Mouse (Mus musculus) adrenal gland, postnatal 10 days (tissue): ENCODE results near the gene Neto2. TPM values are rescaled to one million over a fixed set of nuclear protein-coding genes. Genes with fewer than 3 reads are reported as not detected.
"Not testable (repeated sequence)": the region's sequence is repeated elsewhere in the genome, so short reads cannot be mapped to it uniquely, and the experiment has no call there.

Source experiments
- DNase-seq: peaks from one replicate; pipeline ENCODE4 v3.0.0; 2021; ENCODE audit warnings: mixed read lengths
- long read RNA-seq, 2 experiments: library from polyadenylated mRNA; stranded (forward); transcript quantifications; one replicate each; pipeline ENCODE4 v2.0.0; 2021
- total RNA-seq, 2 experiments: library from RNA; stranded (reverse); gene quantifications; 2 replicates each; pipeline ENCODE4 v1.2.3; 2021

Gene Neto2
- total RNA-seq: 1 to 10 TPM; 5.3 to 5.8 TPM
- long read RNA-seq, experiment 1, full-length matches to known transcripts: 4 of 6 reads
- long read RNA-seq, experiment 1, partial matches to known transcripts: 0 of 6 reads
- long read RNA-seq, experiment 1, other reads (novel, unspliced or antisense): 2 of 6 reads
- long read RNA-seq, experiment 2, partial matches to known transcripts: 0 of 2 reads
- long read RNA-seq, experiment 2, other reads (novel, unspliced or antisense): 1 of 2 reads

GRCm38 (mm10) chr8:85700751-85701351 lies at the start of gene Neto2:
Gene Neto2 (minus strand): TSS chr8:85700924.
- peak; percentile 87 for DNase-seq

DNA sequence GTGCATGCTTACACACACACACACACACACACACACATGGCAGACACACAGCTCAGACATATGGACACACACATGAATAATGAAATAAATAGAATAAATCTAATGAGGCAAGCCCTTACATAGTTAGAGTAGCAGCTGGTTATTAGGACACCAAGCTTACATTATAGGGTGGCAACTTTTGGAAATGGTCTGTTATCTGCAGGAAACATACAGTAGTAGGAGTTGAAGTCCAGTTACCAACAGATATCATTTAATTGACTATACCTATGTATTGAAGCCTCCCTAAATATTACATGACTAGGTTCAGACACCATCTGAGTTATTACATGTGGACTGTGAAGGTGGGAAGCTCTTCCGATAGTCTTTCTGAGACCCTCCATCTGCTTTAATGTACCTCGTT lies 44.3 kb upstream of the Neto2 start:
- DNase-seq: no peak

DNA sequence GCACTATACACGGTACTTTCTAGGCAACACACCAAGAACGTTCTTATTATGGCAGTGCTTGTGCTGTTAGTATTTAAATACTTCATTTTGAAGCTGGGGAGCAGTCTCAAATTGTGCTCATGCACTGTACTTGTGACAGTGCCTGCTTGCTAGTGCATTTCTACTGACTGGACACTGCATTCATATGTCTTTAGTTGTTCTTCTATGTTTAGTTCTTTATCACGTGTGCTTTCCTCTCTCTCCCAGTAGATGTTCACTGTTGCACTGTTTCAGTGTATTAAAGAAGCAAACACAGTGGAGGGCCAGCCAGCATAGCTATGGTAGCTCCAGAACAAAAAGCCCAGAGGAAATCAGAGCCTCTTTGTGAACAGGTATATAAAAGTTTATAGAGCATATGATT lies 29.8 kb upstream of the Neto2 start:
- DNase-seq: no peak

DNA sequence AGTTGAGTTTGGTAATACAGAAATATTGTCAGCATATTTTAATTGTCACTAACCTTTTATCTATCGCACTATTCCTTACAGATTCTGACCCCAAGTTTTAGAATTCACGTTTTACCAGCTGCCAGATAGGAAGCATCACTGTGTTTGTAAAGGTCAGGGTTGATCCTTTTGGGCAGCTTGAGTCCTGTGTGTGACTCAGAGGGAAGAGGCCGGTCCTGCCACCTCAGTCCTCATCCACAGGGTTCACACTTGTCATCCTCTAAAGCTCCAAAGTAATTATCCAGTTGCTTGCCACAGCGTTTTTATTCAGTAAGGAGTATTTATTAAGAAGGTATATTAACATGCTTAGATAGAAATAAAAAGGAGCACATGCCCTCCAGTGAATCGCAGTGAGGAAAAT lies 16.5 kb upstream of the Neto2 start:
- peak; percentile 23 for DNase-seq

- peak; percentile 2 for DNase-seq
Measured at GRCm38 (mm10) chr8:85716696-85717095, 16.0 kb upstream of the Neto2 start.

DNA sequence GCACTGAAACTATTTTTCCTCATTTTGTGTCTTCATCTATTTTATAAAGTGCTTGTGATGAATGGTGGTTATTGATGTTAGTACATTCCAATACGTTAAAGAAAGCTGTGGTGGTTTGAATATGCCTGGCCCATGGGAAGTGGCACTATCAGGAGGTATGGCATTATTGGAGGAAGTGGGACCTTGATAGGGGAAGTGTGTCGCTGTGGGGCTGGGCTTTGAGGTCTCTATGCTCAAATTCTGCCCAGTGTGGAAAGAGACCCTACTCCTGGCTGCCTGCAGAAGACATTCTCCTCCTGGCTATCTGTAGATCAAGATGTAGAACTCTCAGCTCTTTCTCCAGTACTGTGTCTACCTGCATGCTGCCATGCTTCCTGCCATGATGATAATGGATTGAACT lies 6.3 kb upstream of the Neto2 start:
- no peak for DNase-seq

DNA sequence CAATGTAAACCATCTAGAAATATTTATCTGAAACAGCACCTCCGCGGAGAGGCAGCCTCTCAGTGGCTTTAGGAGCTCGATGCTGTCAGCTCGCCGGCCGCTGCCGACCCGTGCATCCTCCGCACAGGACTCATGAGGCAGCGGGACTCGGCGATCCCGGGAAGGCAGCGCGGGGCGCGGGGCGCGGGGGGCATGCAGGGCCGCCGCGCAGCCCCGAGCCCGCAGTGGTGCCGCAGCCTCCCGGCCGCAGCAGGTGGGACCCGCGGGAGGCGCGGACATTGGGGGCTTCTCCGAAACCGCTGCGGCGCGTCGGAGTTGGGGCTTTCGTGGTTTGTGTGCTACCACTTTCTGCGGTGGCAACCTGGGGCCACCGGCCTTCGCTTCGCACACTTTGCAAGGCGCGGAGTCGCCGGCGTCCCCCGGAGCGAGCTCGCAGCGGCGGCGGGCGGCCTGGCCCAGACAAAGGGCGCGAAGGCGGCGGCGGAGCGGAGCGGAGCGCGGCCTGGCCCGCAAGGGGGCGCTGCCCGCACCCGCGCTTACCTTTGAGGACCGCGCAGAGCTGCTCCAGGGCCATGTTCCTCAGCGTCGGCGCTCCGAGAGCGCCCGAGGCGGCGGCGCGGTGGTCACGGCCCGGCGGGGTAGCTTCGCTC lies 498 bp downstream of the Neto2 start:
- DNase-seq: peak; percentile 82

DNA sequence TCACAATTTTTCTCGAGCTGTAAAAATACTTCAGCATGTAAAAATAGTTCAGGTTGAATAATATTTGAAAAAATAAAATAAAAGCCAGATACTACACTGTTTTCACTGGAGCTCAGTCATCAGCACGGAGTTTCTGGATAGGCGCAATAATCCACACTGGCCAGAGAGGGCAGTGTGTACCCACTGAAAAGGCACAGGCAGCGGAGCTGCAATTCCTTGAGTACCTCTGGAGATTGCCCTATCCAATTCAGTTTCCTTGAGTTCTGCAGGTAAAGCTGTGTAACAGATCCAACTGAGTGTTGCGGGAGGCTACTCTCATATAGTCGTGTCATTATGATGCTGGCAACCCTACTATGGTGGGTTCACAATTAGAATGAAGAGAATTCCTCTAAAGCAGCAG lies 1.7 kb downstream of the Neto2 start:
- DNase-seq: peak; percentile 77

GRCm38 (mm10) chr8:85665146-85665545 lies 35.6 kb downstream of the Neto2 start:
- DNase-seq: peak; percentile 27

GRCm38 (mm10) chr8:85661995-85662394 lies 38.7 kb downstream of the Neto2 start:
- DNase-seq: peak; percentile 69

DNA sequence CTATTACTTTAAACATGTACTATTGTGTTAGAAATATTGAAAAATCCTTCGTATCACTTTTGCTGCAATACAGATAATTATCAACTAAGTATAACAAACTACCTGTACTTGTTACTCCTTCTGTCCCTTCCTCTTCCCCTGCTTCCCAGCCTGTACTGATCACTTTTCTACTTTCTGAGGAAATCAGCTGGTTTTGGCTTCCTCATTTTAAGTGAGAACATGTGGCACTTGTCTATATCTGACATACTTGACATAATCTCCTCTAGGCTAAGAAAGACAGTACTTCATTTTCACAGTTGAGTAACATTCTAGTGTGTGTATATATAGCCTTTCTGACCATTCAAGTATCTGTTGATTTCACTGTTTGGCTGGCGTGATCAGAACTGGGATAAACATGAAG lies 49.5 kb downstream of the Neto2 start:
- no peak for DNase-seq

DNA sequence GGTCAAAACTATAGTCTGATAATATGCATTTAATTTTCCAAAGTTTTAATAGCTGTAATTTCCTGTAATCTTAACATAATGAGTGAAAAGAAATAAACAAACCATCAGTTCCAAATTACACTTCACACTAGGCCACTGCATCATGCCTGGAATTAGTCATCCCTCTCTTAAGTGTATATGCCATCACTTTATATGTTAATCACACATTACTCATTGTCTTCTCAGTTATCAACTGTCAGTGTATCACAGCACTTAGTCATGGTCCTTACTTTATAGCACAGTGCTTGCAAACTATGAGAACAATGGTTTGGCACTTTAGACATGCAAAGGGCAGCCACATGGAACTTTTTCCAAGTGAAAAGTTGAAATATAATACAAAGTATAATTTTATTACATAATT lies 52.2 kb downstream of the Neto2 start:
- no peak for DNase-seq

DNA sequence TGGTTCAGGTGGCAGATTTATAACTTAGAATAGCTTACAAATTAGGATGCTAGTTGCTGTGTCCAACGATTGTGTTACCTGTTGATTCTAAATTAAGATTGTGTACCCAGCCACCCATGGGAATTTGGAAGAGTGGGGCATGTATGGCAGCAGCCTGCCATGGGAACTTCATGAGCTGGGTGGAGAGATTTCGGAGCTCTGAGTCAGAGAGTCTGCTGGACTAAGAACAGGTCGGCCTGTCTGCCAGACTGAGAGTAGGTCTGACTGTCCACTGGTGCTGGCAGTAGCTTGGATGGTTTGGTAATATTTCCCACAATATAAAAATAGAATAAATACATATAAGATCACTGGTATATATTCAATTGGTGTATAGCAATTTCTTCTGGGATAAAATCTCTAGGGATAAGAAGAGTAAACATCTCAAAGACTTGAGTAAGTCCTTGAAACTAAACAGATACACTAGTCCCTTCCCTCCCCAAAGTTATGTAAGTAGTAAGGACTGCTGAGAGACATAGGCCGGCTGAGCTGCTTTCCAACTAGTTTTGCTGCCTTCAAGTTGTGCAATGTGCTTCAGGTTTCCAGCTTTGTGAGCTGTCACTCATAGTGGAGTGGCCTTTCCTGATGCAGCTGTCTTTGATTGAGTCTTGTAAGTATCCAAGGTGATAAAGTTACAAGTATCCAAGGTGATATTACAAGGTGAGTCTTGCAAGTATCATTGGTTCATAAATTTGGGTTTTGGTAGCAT lies 55.6 kb downstream of the Neto2 start:
- DNase-seq: no peak

DNA sequence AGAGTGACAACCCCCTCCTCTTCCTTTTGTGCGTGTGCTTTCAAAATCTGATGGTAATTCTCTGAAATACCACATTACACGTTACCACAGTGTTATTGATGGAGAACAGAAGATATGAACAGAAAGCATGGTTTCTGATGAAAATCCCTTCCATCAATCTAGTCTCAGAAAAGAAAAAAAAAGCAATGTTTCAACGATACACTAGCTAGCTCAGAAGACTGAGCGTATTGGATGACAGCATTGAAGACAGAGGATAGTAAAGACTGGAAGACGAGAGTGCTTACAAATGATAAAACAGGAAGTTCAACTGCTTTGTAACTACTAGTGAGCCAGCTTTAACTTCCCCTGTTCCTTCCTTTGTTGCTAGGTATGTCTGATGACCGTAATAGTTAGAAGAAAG lies 76.3 kb downstream of the Neto2 start:
- DNase-seq: no peak

- no peak for DNase-seq
Measured at GRCm38 (mm10) chr8:85623246-85623645, 77.5 kb downstream of the Neto2 start.

DNA sequence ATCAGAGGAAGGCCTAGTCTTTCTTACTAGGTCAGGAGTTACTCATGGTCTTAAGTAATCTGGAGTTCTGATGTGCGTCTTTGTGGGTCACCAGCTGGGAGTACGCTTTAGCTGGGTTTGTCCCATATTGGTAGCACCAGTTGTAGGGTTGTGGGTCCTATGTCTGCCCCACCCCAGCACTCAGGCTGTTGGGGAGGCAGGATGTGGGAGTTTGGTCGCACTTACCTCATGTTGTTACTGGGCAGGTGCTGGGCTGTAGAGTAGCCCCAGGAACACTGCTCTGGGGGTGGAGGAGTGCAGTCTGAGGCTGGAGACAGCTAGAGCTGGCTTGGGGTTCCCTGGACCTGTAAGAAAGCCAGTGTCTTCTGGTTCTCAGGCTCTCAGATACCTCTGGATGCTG lies 81.9 kb downstream of the Neto2 start:
- DNase-seq: no peak

- DNase-seq: not testable (repeated sequence)
Measured at GRCm38 (mm10) chr8:85617125-85617524, 83.6 kb downstream of the Neto2 start.

DNA sequence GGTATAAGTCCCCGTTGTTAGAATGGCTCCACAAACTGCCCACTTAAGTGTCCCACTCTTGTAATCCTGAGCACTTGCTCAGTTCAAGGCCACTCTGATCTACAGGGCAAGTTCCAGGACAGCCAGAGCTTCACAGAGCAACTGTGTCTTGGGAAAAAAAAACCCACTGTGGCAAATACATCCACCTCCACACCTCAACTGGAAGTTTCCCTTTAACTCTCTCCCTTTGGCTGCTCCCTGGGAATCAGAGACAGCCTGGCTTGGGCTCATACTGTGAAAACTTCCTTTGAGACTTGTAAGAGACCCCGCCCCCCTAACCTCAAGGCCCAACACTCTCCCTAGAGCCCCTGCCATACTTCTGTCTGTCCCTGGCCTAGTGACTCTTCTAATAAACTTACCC lies 91.9 kb downstream of the Neto2 start:
- DNase-seq: no peak

GRCm38 (mm10) chr8:85607804-85608203 lies 92.9 kb downstream of the Neto2 start:
- DNase-seq: no peak

DNA sequence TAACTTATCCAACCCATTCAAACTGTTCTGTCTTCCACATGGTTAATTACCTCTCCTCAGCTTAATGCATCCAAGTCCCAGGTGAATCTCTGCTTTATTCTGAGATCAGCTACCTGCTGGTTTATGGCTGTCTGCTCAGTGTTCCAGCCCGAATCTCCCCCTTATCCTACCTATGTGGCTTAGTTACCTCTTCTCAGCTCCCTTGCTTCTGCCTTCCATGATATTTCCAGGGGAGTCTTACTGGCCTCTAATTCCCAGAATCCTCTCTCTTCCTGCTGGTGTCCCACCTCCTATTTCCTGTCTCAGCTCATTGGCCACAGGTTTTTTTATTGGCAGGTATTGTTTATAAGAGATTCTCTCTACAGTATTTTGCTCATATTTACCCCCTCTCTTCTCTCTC lies 93.8 kb downstream of the Neto2 start:
- DNase-seq: no peak

DNA sequence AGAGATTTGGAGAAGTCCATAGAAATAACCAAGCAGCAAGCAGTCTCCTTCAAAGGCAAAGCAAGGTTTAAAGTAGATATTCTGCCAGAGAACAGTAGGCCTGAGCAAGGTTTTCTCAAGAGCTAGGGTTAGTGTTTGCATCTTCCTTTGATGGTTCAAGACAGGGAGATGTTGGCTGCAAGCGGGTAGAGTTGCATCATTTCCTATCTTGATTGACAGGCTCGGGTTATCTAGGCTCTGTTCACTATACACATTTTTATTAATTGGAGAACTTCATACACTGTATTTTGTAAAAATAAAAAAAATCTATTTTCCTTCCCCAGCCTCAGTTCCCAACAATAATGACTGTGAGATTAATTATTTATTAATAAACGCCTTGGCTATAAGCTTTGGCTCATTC lies 94.2 kb downstream of the Neto2 start:
- DNase-seq: no peak

- DNase-seq: no peak
Measured at GRCm38 (mm10) chr8:85604201-85604600, 96.5 kb downstream of the Neto2 start.

DNA sequence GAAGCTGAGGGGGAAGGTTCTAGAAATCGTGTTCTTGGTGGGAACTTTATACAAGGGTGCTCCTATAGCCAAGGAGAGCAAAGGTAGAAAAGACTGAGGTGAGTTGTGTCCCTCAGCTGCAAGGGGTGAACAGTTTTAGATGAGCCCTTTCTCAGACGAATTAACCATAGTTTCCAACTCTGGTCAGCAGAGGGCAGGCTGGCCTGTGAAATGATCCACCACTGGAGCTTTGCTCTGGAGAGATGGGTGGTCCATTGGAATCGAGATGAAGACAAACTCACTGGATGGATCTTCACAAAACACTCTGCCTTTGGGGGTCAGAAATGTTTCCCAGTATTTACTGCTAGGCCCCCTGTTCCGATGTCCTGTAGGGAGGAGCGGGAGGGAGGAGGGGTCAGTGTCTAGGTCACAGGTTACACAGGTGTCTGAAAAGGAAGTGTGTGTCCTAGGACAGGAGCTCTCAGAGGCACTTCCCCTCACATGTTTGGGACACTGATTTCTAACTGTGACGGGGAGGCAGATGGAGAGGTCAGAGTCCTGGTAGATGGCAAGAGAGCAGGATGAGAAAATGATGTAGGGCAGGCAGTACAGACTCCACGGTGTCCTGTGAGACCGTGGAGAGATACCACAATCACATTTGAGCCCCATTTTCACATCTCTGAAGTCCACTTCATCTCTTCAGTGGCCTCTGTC lies 97.4 kb downstream of the Neto2 start:
- peak; percentile 75 for DNase-seq
